Mouse (Mus musculus) c-Kit-positive CD71-positive TER-119-negative erythroid progenitor cells, embryonic 14.5 days (primary cell): ENCODE data around the gene Zdhhc15.
A peak's percentile ranks its signal among the peaks of the same experiment; 100 is the strongest.
"Not testable (repeated sequence)": the region's sequence is repeated elsewhere in the genome, so short reads cannot be mapped to it uniquely, and the experiment has no call there.

Experiments used
- DNase-seq: peaks from one replicate; pipeline ENCODE4 v3.0.0-alpha.2; 2013; ENCODE audit warnings: low read depth

Zdhhc15 gene

GRCm38 (mm10) chrX:104670757-104671549 is at the start of gene Zdhhc15:
Gene Zdhhc15, minus strand, starts transcription at chrX:104671064.
- DNase-seq = peak; percentile 28

- no peak for DNase-seq
Measured at GRCm38 (mm10) chrX:104707935-104708334, 37.1 kb upstream of the Zdhhc15 start.

GRCm38 (mm10) chrX:104669850-104670756 is 761 bp downstream of the Zdhhc15 start:
- DNase-seq = peak; percentile 5

GRCm38 (mm10) chrX:104656976-104657375 is 13.9 kb downstream of the Zdhhc15 start:
- no peak for DNase-seq

- no peak for DNase-seq
Measured at GRCm38 (mm10) chrX:104612531-104612930, 58.3 kb downstream of the Zdhhc15 start.

- DNase-seq = not testable (repeated sequence)
Measured at GRCm38 (mm10) chrX:104603738-104604430, 67.0 kb downstream of the Zdhhc15 start.

GRCm38 (mm10) chrX:104602168-104602859 is 68.5 kb downstream of the Zdhhc15 start:
- DNase-seq = not testable (repeated sequence)

- no peak for DNase-seq
Measured at GRCm38 (mm10) chrX:104573946-104574345, 96.9 kb downstream of the Zdhhc15 start.

GRCm38 (mm10) chrX:104567497-104567896 is 103.4 kb downstream of the Zdhhc15 start:
- no peak for DNase-seq

- DNase-seq = no peak
Measured at GRCm38 (mm10) chrX:104545283-104545682, 125.6 kb downstream of the Zdhhc15 start.

GRCm38 (mm10) chrX:104543919-104544595 is 126.8 kb downstream of the Zdhhc15 start:
- no peak for DNase-seq

GRCm38 (mm10) chrX:104542635-104543034 is 128.2 kb downstream of the Zdhhc15 start:
- DNase-seq = no peak

- DNase-seq = no peak
Measured at GRCm38 (mm10) chrX:104501765-104502164, 169.1 kb downstream of the Zdhhc15 start.

- DNase-seq = no peak
Measured at GRCm38 (mm10) chrX:104489626-104490355, 181.1 kb downstream of the Zdhhc15 start.

- no peak for DNase-seq
Measured at GRCm38 (mm10) chrX:104488870-104489467, 181.9 kb downstream of the Zdhhc15 start.

- DNase-seq = no peak
Measured at GRCm38 (mm10) chrX:104488036-104488435, 182.8 kb downstream of the Zdhhc15 start.
